Mouse (Mus musculus): ENCODE measurements around the gene Gm21887.
"Not testable (repeated sequence)": the region's sequence is repeated elsewhere in the genome, so short reads cannot be mapped to it uniquely, and the experiment has no call there.

DNA sequence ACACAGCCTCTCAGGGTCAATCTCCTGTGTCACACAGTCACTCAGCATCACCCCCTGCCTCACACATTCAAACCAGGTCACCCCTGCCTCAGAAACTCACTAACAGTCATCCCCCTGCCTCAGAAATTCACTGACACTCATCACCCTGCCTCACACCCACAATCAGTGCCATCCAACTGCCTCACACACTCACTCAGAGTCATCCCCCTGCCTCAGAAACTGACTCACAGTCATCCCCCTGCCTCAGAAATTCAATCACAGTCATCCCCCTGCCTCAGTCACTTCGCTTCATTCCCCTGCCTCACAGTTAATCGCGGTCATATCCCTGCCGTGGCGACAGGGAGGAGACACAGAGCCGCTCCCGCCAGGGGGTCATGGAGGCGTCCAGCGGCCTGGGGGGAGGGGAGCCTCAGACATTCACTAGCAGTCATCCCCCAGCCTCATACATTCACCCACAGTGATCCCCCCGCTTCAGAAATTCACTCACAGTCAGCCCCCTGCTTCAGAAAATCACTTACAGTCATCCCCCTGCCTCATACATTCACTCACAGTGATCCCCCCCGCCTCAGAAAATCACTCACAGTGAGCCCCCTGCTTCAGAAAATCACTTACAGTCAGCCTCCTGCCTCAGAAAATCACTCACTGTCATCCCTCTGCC lies 10.1 kb upstream of the Gm21887 start:
- TF ChIP-seq CTCF, EP300 (IDR thresholded peaks at IDR 0.05): not testable (repeated sequence)

Data from lung, postnatal 0 days (tissue).